Mouse (Mus musculus): ENCODE data around the gene Hoxa6.

Gene Hoxa6

GRCm38 (mm10) chr6:52164626-52165440, 43.7 kb downstream of the Hoxa6 start, which contains the start of gene Hoxa2:
Gene Hoxa2, minus strand, starts transcription at chr6:52164831.
- DNase-seq (ENCODE audit: low spot score in 2 of 2), result peak in 1 of 2 experiments; percentile 17

GRCm38 (mm10) chr6:52164051-52164625, 44.4 kb downstream of the Hoxa6 start:
- peak in 1 of 2 experiments; percentile 20 for DNase-seq (ENCODE audit: low spot score in 2 of 2)

- DNase-seq (ENCODE audit: low spot score in 2 of 2), result peak in 1 of 2 experiments; percentile 21
Measured at GRCm38 (mm10) chr6:52163366-52164031, 45.0 kb downstream of the Hoxa6 start.

GRCm38 (mm10) chr6:52162611-52163365, 45.7 kb downstream of the Hoxa6 start:
- peak in 1 of 2 experiments; percentile 15 for DNase-seq (ENCODE audit: low spot score in 2 of 2)

GRCm38 (mm10) chr6:52162093-52162380, 46.5 kb downstream of the Hoxa6 start:
- DNase-seq (ENCODE audit: low spot score in 2 of 2), result no peak

GRCm38 (mm10) chr6:52161336-52162092, 47.0 kb downstream of the Hoxa6 start:
- peak in 1 of 2 experiments; percentile 15 for DNase-seq (ENCODE audit: low spot score in 2 of 2)

GRCm38 (mm10) chr6:52160511-52161335, 47.8 kb downstream of the Hoxa6 start:
- peak in 1 of 2 experiments; percentile 19 for DNase-seq (ENCODE audit: low spot score in 2 of 2)

- peak in 1 of 2 experiments; percentile 15 for DNase-seq (ENCODE audit: low spot score in 2 of 2)
Measured at GRCm38 (mm10) chr6:52159979-52160378, 48.5 kb downstream of the Hoxa6 start.

- DNase-seq (ENCODE audit: low spot score in 2 of 2), result peak in 1 of 2 experiments; percentile 21
Measured at GRCm38 (mm10) chr6:52159164-52159761, 49.3 kb downstream of the Hoxa6 start.

GRCm38 (mm10) chr6:52158276-52159051, 50.1 kb downstream of the Hoxa6 start, which contains the start of gene Hoxa1:
Gene Hoxa1, minus strand, starts transcription at chr6:52158317.
- peak in 1 of 2 experiments; percentile 24 for DNase-seq (ENCODE audit: low spot score in 2 of 2)

GRCm38 (mm10) chr6:52157466-52158275, 50.9 kb downstream of the Hoxa6 start:
- DNase-seq (ENCODE audit: low spot score in 2 of 2), result peak in 1 of 2 experiments; percentile 13

GRCm38 (mm10) chr6:52156551-52157200, 51.8 kb downstream of the Hoxa6 start:
- no peak for DNase-seq (ENCODE audit: low spot score in 2 of 2)

Measured in right cerebral cortex, postnatal 10 days (tissue).